Mouse (Mus musculus) stomach, embryonic 15.5 days (tissue): ENCODE measurements around the gene Ptdss2. TPM values are rescaled to one million over a fixed set of nuclear protein-coding genes. Genes with fewer than 3 reads are reported as not detected.
A peak's percentile ranks its signal among the peaks of the same experiment; 100 is the strongest.

ENCODE experiments used
- ATAC-seq: fragments of 200-750 bp; cut with Nextera tagmentation; 2 replicates; pipeline ENCODE4 v1.8.0; 2017; ENCODE audit warnings: low read depth, moderate number of reproducible peaks, moderate TSS enrichment; ENCODE audit not compliant: insufficient read depth, low FRiP score
- H3K27ac ChIP-seq: fragments of 300-500 bp; sonication (generic); 2 replicates; pipeline ENCODE4 v1.5.1; 2015; ENCODE audit warnings: mild to moderate bottlenecking, inconsistent platforms
- H3K27me3 ChIP-seq: fragments of 300-500 bp; sonication (generic); replicated peaks from 2 replicates; pipeline ENCODE4 v1.6.1; 2015; ENCODE audit warnings: inconsistent platforms
- H3K36me3 ChIP-seq: fragments of 300-500 bp; sonication (generic); 2 replicates; pipeline ENCODE4 v1.6.1; 2015; ENCODE audit warnings: inconsistent platforms
- H3K4me1 ChIP-seq: fragments of 300-500 bp; sonication (generic); 2 replicates; pipeline ENCODE4 v1.6.1; 2015; ENCODE audit warnings: inconsistent platforms
- H3K4me2 ChIP-seq: fragments of 300-500 bp; sonication (generic); 2 replicates; pipeline ENCODE4 v1.6.1; 2015; ENCODE audit warnings: mild to moderate bottlenecking, inconsistent platforms
- H3K4me3 ChIP-seq: fragments of 300-500 bp; sonication (generic); replicated peaks from 2 replicates; pipeline ENCODE4 v1.5.1; 2015; ENCODE audit warnings: inconsistent platforms
- H3K9ac ChIP-seq: fragments of 300-500 bp; sonication (generic); 2 replicates; pipeline ENCODE4 v1.6.1; 2015; ENCODE audit warnings: inconsistent platforms
- H3K9me3 ChIP-seq: fragments of 300-500 bp; sonication (generic); 2 replicates; pipeline ENCODE4 v1.6.1; 2016; ENCODE audit warnings: inconsistent platforms
- WGBS: fragments of 180-500 bp; shearing (Covaris S2); methylation state at CpG from one replicate; pipeline ENCODE4 v1.1.7; 2015; 5-methylcytosine and 5-hydroxymethylcytosine counted together
- polyA plus RNA-seq: library from polyadenylated mRNA; unstranded; fragments of >200 nt; fragmentation: Nextera tagmentation; extraction: Ambion mirVana; gene quantifications from 2 replicates; pipeline ENCODE4 v1.2.1, GENCODE M21; 2015

The Ptdss2 gene
- 58.6 and 60.7 TPM in 2 replicates for polyA plus RNA-seq

GRCm38 (mm10) chr7:141122245-141122644 lies at the start of gene Ptdss2:
Gene Ptdss2, plus strand, starts transcription at chr7:141122382.
- Histone ChIP-seq H3K36me3 (no peaks in the 10 kb centered on the region), H3K4me2 (peak within 1 kb of the TSS; percentile 77), H3K4me1 (peaks cover 4% of the 10 kb centered on the region; the same call in 1 of the 2 replicates), H3K9ac (peak within 1 kb of the TSS; percentile 48), H3K27me3 (no peaks in the 10 kb centered on the region), H3K9me3 (no peaks in the 10 kb centered on the region), H3K27ac (peak within 1 kb of the TSS; percentile 87), H3K4me3 (peak within 1 kb of the TSS; percentile 70)
- no peak for ATAC-seq
- 36% methylated on average over 14 of the region's 14 CpGs for WGBS

- no peak overlapping the region for H3K4me2 ChIP-seq
- no peaks in the 10 kb centered on the region for H3K9me3 ChIP-seq
- H3K27ac ChIP-seq, result no peak overlapping the region
- H3K4me1 ChIP-seq, result peaks cover 10% of the 10 kb centered on the region
- no peak for ATAC-seq
- H3K36me3 ChIP-seq, result no peaks in the 10 kb centered on the region
- no peak overlapping the region for H3K4me3 ChIP-seq
- H3K9ac ChIP-seq, result no peak overlapping the region
- peaks cover 18% of the 10 kb centered on the region for H3K27me3 ChIP-seq
- 82% methylated on average over 4 of the region's 4 CpGs for WGBS
Measured at GRCm38 (mm10) chr7:141073782-141074181, 48.4 kb upstream of the Ptdss2 start.

GRCm38 (mm10) chr7:141077841-141078240 lies 44.3 kb upstream of the Ptdss2 start, which contains the start of gene Pkp3:
Gene Pkp3, plus strand, starts transcription at chr7:141078218.
- WGBS, result 85% methylated on average over 15 of the region's 15 CpGs

GRCm38 (mm10) chr7:141078876-141079275 lies 43.3 kb upstream of the Ptdss2 start:
- Histone ChIP-seq H3K27ac (peak overlapping the region; percentile 86), H3K36me3 (no peaks in the 10 kb centered on the region; the same call in 1 of the 2 replicates), H3K4me1 (no peaks in the 10 kb centered on the region), H3K27me3 (no peaks in the 10 kb centered on the region), H3K9ac (no peak overlapping the region), H3K4me2 (peak overlapping the region; percentile 48; the same call in 1 of the 2 replicates), H3K9me3 (no peaks in the 10 kb centered on the region), H3K4me3 (peak overlapping the region; percentile 43; the same call in 1 of the 2 replicates)
- ATAC-seq, result no peak
- 79% methylated on average over 4 of the region's 4 CpGs for WGBS

More at GRCm38 (mm10) chr7:141077841-141078240, 44.3 kb upstream of the Ptdss2 start, which contains the start of gene Pkp3:
- no peaks in the 10 kb centered on the region; the same call in 1 of the 2 replicates for H3K36me3 ChIP-seq
- no peaks in the 10 kb centered on the region for H3K27me3 ChIP-seq
- H3K9me3 ChIP-seq, result no peaks in the 10 kb centered on the region
- no peaks in the 10 kb centered on the region for H3K4me1 ChIP-seq
- H3K4me2 ChIP-seq, result peak within 1 kb of the TSS; percentile 48
- peak within 1 kb of the TSS; percentile 86 for H3K27ac ChIP-seq
- ATAC-seq, result no peak
- H3K9ac ChIP-seq, result no peak within 1 kb of the TSS
- H3K4me3 ChIP-seq, result peak within 1 kb of the TSS; percentile 43; the same call in 1 of the 2 replicates

GRCm38 (mm10) chr7:141079481-141080449 lies 42.4 kb upstream of the Ptdss2 start:
- Histone ChIP-seq H3K9ac (peak overlapping the region; percentile 48), H3K27ac (peak overlapping the region; percentile 86), H3K4me2 (peak overlapping the region; percentile 48), H3K4me3 (peak overlapping the region; percentile 43), H3K9me3 (no peaks in the 10 kb centered on the region), H3K36me3 (no peaks in the 10 kb centered on the region; the same call in 1 of the 2 replicates), H3K4me1 (no peaks in the 10 kb centered on the region), H3K27me3 (no peaks in the 10 kb centered on the region)
- WGBS, result 24% methylated on average over 33 of the region's 34 CpGs
- ATAC-seq, result peak; percentile 75

- Histone ChIP-seq H3K9me3 (no peaks in the 10 kb centered on the region), H3K36me3 (no peaks in the 10 kb centered on the region; the same call in 1 of the 2 replicates), H3K4me1 (peaks cover 18% of the 10 kb centered on the region; the same call in 1 of the 2 replicates), H3K4me3 (no peak overlapping the region), H3K27ac (no peak overlapping the region), H3K27me3 (peaks cover 14% of the 10 kb centered on the region; the same call in 1 of the 2 replicates), H3K9ac (no peak overlapping the region), H3K4me2 (0 out of 2 replicates have a peak overlapping the region, but pooled peaks have one; percentile 16)
- no peak for ATAC-seq
- WGBS, result 26% methylated on average over 8 of the region's 8 CpGs
Measured at GRCm38 (mm10) chr7:141087894-141088293, 34.3 kb upstream of the Ptdss2 start.

- peaks cover 19% of the 10 kb centered on the region; the same call in 1 of the 2 replicates for H3K4me1 ChIP-seq
- H3K36me3 ChIP-seq, result no peaks in the 10 kb centered on the region
- 15% methylated on average over 18 of the region's 18 CpGs for WGBS
- no peaks in the 10 kb centered on the region for H3K9me3 ChIP-seq
- no peak for ATAC-seq
- peaks cover 14% of the 10 kb centered on the region; the same call in 1 of the 2 replicates for H3K27me3 ChIP-seq
- no peak overlapping the region for H3K4me3 ChIP-seq
- no peak overlapping the region for H3K9ac ChIP-seq
- peak overlapping the region; percentile 16 for H3K4me2 ChIP-seq
- H3K27ac ChIP-seq, result no peak overlapping the region
Measured at GRCm38 (mm10) chr7:141088473-141088872, 33.7 kb upstream of the Ptdss2 start.

- WGBS, result 61% methylated on average over 8 of the region's 8 CpGs
Measured at GRCm38 (mm10) chr7:141090228-141090627, 32.0 kb upstream of the Ptdss2 start.

GRCm38 (mm10) chr7:141092051-141092735 lies 30.0 kb upstream of the Ptdss2 start:
- peak; percentile 91 for ATAC-seq
- Histone ChIP-seq H3K4me1 (peaks cover 26% of the 10 kb centered on the region; the same call in 1 of the 2 replicates), H3K9me3 (no peaks in the 10 kb centered on the region), H3K9ac (no peak overlapping the region), H3K27me3 (peaks cover 14% of the 10 kb centered on the region; the same call in 1 of the 2 replicates), H3K4me2 (peak overlapping the region; percentile 50), H3K27ac (no peak overlapping the region), H3K4me3 (peak overlapping the region; percentile 17), H3K36me3 (no peaks in the 10 kb centered on the region)
- 7% methylated on average over 37 of the region's 37 CpGs for WGBS

More at GRCm38 (mm10) chr7:141090228-141090627, 32.0 kb upstream of the Ptdss2 start:
- H3K9me3 ChIP-seq, result no peaks in the 10 kb centered on the region
- H3K27ac ChIP-seq, result peak overlapping the region; percentile 24; the same call in 1 of the 2 replicates
- ATAC-seq, result no peak
- H3K36me3 ChIP-seq, result no peaks in the 10 kb centered on the region
- H3K4me1 ChIP-seq, result peaks cover 19% of the 10 kb centered on the region; the same call in 1 of the 2 replicates
- no peak overlapping the region for H3K4me2 ChIP-seq
- no peak overlapping the region for H3K4me3 ChIP-seq
- H3K9ac ChIP-seq, result no peak overlapping the region
- peaks cover 14% of the 10 kb centered on the region; the same call in 1 of the 2 replicates for H3K27me3 ChIP-seq

GRCm38 (mm10) chr7:141093950-141094349 lies 28.2 kb upstream of the Ptdss2 start:
- peaks cover 19% of the 10 kb centered on the region; the same call in 1 of the 2 replicates for H3K4me1 ChIP-seq
- H3K4me2 ChIP-seq, result no peak overlapping the region
- H3K4me3 ChIP-seq, result no peak overlapping the region
- peaks cover 5% of the 10 kb centered on the region; the same call in 1 of the 2 replicates for H3K27me3 ChIP-seq
- ATAC-seq, result no peak
- H3K36me3 ChIP-seq, result no peaks in the 10 kb centered on the region
- no peaks in the 10 kb centered on the region for H3K9me3 ChIP-seq
- H3K9ac ChIP-seq, result no peak overlapping the region
- no peak overlapping the region for H3K27ac ChIP-seq
- WGBS, result 77% methylated on average over 6 of the region's 6 CpGs
